Mouse (Mus musculus) hindbrain, embryonic 12.5 days (tissue): ENCODE data around the gene Foxl2. TPM values are rescaled to one million over a fixed set of nuclear protein-coding genes. Genes with fewer than 3 reads are reported as not detected.

ENCODE experiments used
- polyA plus RNA-seq: library from polyadenylated mRNA; unstranded; fragments of >200 nt; fragmentation: Nextera tagmentation; extraction: Ambion mirVana; gene quantifications from 2 replicates; pipeline ENCODE4 v1.2.1, GENCODE M21; 2016

Gene Foxl2
- polyA plus RNA-seq, 1 experiment from 2014 or later: 1.6 TPM

Other genes with a start within 250 kb of the Foxl2 start
- gene Prr23a1, start 112.8 kb upstream of the Foxl2 start, polyA plus RNA-seq: not detected in 2 replicates
- not detected in 2 replicates for gene Prr23a2, start 98.8 kb upstream of the Foxl2 start, polyA plus RNA-seq
- not detected in 2 replicates for gene Prr23a3, start 90.5 kb upstream of the Foxl2 start, polyA plus RNA-seq
- gene 7420426K07Rik, start 52.2 kb upstream of the Foxl2 start, polyA plus RNA-seq: not detected in 2 replicates
- gene Faim, start 31.1 kb downstream of the Foxl2 start, polyA plus RNA-seq: 85.8 and 87.1 TPM in 2 replicates
- gene Gm1123, start 80.4 kb downstream of the Foxl2 start, polyA plus RNA-seq: not detected in 2 replicates
- gene Pik3cb, start 185.3 kb downstream of the Foxl2 start, polyA plus RNA-seq: 2.2 and 4.5 TPM in 2 replicates